Comparison of ENCODE assay signal across 1 mouse cellular context in genomic region chr14:118156056-118156455, GRCm38 (mm10). TPM values are rescaled to one million over a fixed set of nuclear protein-coding genes. Genes with fewer than 3 reads are reported as not detected.
"Had no signal": no experiment of that assay in that cellular context is flagged by ENCODE, and none has a peak within 500 bp of the region (broad histone marks: within the 10 kb centered on the region; RNA-seq: fewer than 3 reads in every experiment).

No protein-coding gene starts in this region.

RNA-seq across cellular contexts. Expression of gene Tgds, which starts 23.5 kb away (rescaled TPM):
- polyA plus RNA-seq: erythroblast, embryonic 14.5 days had no signal
